Mouse (Mus musculus) E14TG2a.4 (cell line): ENCODE results near the gene Hoxb7.

ENCODE experiments used
- CTCF ChIP-seq: conservative IDR thresholded peaks from 2 replicates; pipeline ENCODE4 v1.5.1; 2014; ENCODE audit warnings: low read length
- NANOG ChIP-seq: IDR thresholded peaks from 2 replicates; pipeline ENCODE4 v1.6.1; 2014; ENCODE audit warnings: borderline replicate concordance, low read length, mixed read lengths
- POU5F1 ChIP-seq: IDR thresholded peaks from 2 replicates; pipeline ENCODE4 v1.6.1; 2014; ENCODE audit warnings: low read length, borderline replicate concordance

DNA sequence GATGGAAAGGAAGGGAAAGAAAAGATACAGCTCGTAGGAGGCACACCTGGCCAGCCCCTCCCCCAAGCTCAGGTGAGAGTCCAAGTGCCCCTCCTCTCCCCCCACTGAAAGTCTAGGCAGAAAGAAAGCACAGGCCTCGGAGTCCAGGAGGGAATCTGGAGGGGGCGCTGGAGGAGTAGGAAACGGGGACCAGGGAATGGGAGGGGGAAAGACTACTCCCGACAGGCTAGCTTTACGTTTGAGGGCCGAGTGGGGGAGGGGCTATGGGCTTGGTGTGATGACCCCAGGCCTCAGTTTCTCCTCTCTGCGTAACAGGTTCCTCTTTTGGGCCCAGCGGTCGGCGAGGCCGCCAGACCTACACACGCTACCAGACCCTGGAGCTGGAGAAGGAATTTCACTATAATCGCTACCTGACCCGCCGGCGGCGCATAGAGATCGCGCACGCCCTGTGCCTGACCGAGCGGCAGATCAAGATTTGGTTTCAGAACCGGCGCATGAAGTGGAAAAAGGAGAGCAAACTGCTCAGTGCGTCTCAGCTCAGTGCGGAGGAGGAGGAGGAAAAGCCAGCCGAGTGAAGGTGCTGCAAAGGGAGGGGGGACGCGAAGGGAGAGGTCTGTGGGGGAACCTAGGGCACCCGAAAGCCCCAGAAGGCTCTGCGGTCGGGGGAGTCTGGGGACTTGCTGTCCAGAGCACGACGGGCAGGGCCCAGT lies 14.1 kb downstream of the Hoxb7 start:
- TF ChIP-seq CTCF, result no peak
- no peak for TF ChIP-seq NANOG
- 0 out of 2 replicates have a peak, but pooled peaks have one; percentile 4 for TF ChIP-seq POU5F1
